10 mouse cellular contexts compared by ENCODE assay signal in genomic region chr1:172342729-172343128, GRCm38 (mm10). TPM values are rescaled to one million over a fixed set of nuclear protein-coding genes. Genes with fewer than 3 reads are reported as not detected.
DNase-seq lines count a peak whose midpoint lies in the region.
"Had no signal": no experiment of that assay in that cellular context is flagged by ENCODE, and none has a peak within 500 bp of the region (broad histone marks: within the 10 kb centered on the region; RNA-seq: fewer than 3 reads in every experiment).

No protein-coding gene starts in this region.

- no peak overlapping the region for H3K4me3 ChIP-seq in hindbrain, embryonic 10.5 days
- no peak overlapping the region; the same call in 1 of the 2 replicates for H3K4me3 ChIP-seq in midbrain, embryonic 10.5 days
- H3K4me3 ChIP-seq: erythroblast, embryonic 14.5 days had no signal

- peaks cover 49% of the 10 kb centered on the region for H3K27me3 ChIP-seq in hindbrain, embryonic 10.5 days (ENCODE audit: insufficient read depth, poor library complexity, severe bottlenecking)
- peaks cover 69% of the 10 kb centered on the region for H3K27me3 ChIP-seq in midbrain, embryonic 10.5 days (ENCODE audit: low read depth, poor library complexity, severe bottlenecking)

- WGBS in hindbrain, embryonic 10.5 days: 86% methylated on average over 3 of the region's 3 CpGs
- 96% methylated on average over 3 of the region's 3 CpGs for WGBS in midbrain, embryonic 10.5 days

- H3K27ac ChIP-seq in hindbrain, embryonic 10.5 days: 0 out of 2 replicates have a peak overlapping the region, but pooled peaks have one; percentile 31
- H3K27ac ChIP-seq in midbrain, embryonic 10.5 days (replicated peaks): peak overlapping the region; percentile 52

- H3K9me3 ChIP-seq in hindbrain, embryonic 10.5 days: no peaks in the 10 kb centered on the region
- H3K9me3 ChIP-seq in midbrain, embryonic 10.5 days (replicated peaks): no peaks in the 10 kb centered on the region

- H3K4me1 ChIP-seq in hindbrain, embryonic 10.5 days (replicated peaks): peaks cover 46% of the 10 kb centered on the region
- peaks cover 44% of the 10 kb centered on the region for H3K4me1 ChIP-seq in midbrain, embryonic 10.5 days

- H3K36me3 ChIP-seq in hindbrain, embryonic 10.5 days: no peaks in the 10 kb centered on the region
- no peaks in the 10 kb centered on the region for H3K36me3 ChIP-seq in midbrain, embryonic 10.5 days

- peak; percentile 27 for DNase-seq in retina, postnatal 1 day
- DNase-seq in retina, embryonic 14.5 days (ENCODE audit: low spot score): no peak
- DNase-seq in hindbrain, embryonic 10.5 days (ENCODE audit: low spot score): no peak
- no peak for DNase-seq in midbrain, embryonic 10.5 days (ENCODE audit: low spot score)
- DNase-seq in telencephalon, adult 2 months (ENCODE audit: low read depth, low spot score): peak; percentile 83
- DNase-seq in adrenal gland, adult (ENCODE audit: inconsistent age in 2 of 2, low spot score in 1 of 2): no peak
- DNase-seq in urinary bladder, postnatal 10 days (ENCODE audit: low spot score): no peak

RNA-seq across cellular contexts. Expression of gene Kcnj10, which starts 1.7 kb away (rescaled TPM):
- polyA plus RNA-seq in hindbrain, embryonic 10.5 days (2016; fragmentation: Nextera tagmentation; extraction: Ambion mirVana): 0.31 and 0.77 TPM in 2 replicates
- 0.46 and 0.75 TPM in 2 replicates for polyA plus RNA-seq in midbrain, embryonic 10.5 days (2016; fragmentation: Nextera tagmentation; extraction: Ambion mirVana)
- polyA plus RNA-seq: erythroblast, embryonic 14.5 days had no signal

RNA-seq across cellular contexts. Expression of gene Kcnj9, which starts 13.6 kb away (rescaled TPM):
- polyA plus RNA-seq in hindbrain, embryonic 10.5 days (2016; fragmentation: Nextera tagmentation; extraction: Ambion mirVana): 0.11 and 0.71 TPM in 2 replicates
- polyA plus RNA-seq in midbrain, embryonic 10.5 days (2016; fragmentation: Nextera tagmentation; extraction: Ambion mirVana): 0.23 and 0.61 TPM in 2 replicates
- polyA plus RNA-seq: heart, embryonic 16.5 days; lung, embryonic 16.5 days had no signal

RNA-seq across cellular contexts. Expression of gene Pigm, which starts 33.6 kb away (rescaled TPM):
- polyA plus RNA-seq in hindbrain, embryonic 10.5 days (2016; fragmentation: Nextera tagmentation; extraction: Ambion mirVana): 8.7 and 10.5 TPM in 2 replicates
- 9.3 and 9.9 TPM in 2 replicates for polyA plus RNA-seq in midbrain, embryonic 10.5 days (2016; fragmentation: Nextera tagmentation; extraction: Ambion mirVana)

RNA-seq across cellular contexts. Expression of gene Atp1a2, which starts 44.9 kb away (rescaled TPM):
- polyA plus RNA-seq in hindbrain, embryonic 10.5 days (2016; fragmentation: Nextera tagmentation; extraction: Ambion mirVana): 2.1 and 2.3 TPM in 2 replicates
- 3.0 and 4.3 TPM in 2 replicates for polyA plus RNA-seq in midbrain, embryonic 10.5 days (2016; fragmentation: Nextera tagmentation; extraction: Ambion mirVana)
- polyA plus RNA-seq: erythroblast, embryonic 14.5 days had no signal

Comparison
In these comparisons a context has a peak if more than half of its experiments do, and no peak if none do; other contexts are left out.
1. DNase-seq: peak in retina, postnatal 1 day (single experiment) and telencephalon, adult 2 months (single experiment); none in retina, embryonic 14.5 days (single experiment), hindbrain, embryonic 10.5 days (single experiment), midbrain, embryonic 10.5 days (single experiment), adrenal gland, adult (0 of 2) and urinary bladder, postnatal 10 days (single experiment).